Mouse (Mus musculus): ENCODE measurements around the gene Fgd4.

GRCm38 (mm10) chr16:16498798-16499197 lies 101.6 kb downstream of the Fgd4 start:
- no peak for TF ChIP-seq CTCF (IDR thresholded peaks at IDR 0.05; ENCODE audit: borderline replicate concordance, insufficient read depth, low read depth, low read length)
- TF ChIP-seq POLR2A (IDR thresholded peaks at IDR 0.05; ENCODE audit: borderline replicate concordance, insufficient read depth, low read length), result no peak
